Mouse (Mus musculus): Measurements from ENCODE around the gene Acaca.

Acaca gene

DNA sequence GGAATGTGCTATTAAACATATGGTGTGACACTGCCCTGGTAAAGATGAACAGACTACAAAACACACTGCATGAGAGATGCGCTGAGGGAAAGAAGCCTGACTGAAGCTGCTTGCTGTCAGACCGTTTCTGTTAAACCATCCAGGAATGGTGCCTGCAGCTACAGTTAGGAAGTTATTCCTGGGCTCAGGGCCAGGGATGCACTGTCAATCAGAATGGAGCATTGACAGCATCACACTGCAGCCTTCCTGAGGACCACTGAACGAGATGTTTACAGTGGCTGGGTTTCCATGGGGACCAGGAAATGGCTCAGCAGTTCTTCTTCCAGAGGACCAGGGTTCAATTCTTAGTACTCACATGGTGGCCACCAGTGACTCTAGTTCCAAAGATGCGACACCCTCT is 280.9 kb downstream of the Acaca start:
- no peak for DNase-seq

DNA sequence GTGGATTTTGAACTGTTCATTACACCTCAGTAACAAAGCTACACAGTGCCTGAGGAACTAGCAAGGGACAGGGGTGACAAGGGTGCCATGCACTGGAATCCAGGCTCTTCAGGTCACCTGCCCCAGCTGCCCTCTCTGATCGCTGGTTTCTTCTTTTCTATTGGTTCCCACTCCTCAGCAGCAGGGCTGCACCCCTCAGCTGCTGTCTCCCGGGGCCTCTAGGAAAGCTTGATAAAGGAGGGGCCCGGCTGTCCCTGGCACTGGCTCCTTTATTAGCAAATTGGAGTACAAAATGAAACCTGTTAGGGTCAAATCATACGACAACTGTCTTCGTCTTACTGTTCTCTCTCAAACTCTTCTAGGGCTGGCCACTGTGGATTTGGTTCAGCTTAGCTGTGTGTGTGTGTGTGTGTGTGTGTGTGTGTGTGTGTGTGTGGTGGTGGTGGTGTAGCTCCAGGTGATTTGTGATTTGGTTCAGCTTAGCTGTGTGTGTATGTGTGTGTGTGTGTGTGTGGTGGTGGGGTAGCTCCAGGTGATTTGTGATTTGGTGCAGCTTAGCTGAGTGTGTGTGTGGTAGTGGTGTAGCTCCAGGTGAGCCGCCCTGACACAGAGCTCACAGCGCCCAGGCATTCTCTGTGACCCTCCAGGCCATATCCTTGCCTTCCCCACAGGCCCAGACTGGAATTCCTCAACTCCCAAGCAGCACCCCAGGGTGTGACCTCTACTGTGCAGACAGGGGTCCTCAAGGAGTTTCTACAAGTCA is 281.6 kb downstream of the Acaca start:
- DNase-seq, result no peak

DNA sequence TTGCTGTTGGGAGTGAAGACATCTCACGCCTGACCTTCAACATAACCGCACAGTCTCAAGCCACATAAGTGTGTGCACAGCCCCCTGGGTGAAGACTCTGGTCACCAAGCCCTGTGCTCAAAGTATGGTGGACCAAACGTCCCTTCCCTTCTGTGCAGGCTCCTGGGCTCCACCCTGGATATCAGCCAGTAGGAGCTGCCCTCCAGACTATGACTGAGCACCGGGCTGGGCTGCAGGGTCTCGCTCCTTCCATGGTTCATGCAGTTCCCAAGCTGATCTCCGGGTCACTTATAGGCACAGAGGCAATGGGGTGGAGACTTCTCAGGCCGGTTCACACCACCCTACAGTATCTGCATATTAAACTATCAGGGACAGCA is 282.2 kb downstream of the Acaca start:
- no peak for DNase-seq

DNA sequence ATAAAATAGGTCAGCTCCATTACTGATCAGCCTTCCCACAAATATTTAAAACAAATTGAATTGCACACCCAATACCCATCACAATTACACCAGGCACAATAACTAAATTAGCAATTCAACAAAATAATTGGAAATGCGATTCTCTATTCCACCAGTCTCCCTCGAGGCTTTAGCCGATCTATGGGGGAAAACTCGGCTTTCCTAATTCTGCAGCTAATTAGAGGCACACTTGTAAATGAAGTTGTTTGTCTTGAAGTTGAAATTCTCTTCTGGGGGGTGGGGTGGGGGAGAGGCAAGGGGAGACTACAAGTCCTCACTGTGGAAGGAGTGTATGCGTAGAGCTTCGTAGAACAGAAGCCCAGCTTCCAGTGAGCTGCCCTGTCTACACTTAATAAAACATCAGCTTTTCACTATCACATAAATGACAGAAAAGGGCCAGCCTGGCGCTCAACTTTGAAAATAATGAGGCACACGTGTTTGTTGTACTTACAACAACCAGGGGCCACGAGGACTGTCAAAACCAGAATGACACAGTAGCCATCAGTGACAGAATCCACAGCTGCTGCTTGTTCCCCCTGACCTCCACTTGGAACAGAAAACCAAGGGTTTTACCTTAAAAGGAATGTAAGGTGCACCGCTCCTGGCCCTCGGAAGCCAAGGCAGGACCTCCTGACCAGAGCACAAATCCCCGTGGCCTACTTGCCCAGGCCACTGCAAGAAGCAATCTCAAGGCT is 282.9 kb downstream of the Acaca start:
- no peak for DNase-seq

DNA sequence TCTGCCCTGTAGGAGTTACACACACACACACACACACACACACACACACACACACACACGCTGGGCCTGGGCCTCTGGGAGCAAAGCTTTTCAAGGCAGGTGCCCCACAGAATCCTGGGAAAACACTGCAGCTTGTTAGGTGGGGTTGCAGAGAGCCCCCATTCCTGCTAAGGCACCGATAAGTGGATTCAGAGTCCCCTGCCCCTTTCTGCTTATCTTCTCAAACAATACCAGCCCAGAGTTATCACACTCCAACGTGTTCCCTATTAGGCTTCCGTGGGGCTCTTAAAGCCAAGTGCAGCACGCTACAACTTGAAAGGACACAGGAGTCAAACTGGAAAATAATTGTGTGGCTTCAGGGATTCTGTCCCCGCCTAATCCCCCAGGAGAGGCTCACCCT is 283.6 kb downstream of the Acaca start:
- DNase-seq, result no peak

DNA sequence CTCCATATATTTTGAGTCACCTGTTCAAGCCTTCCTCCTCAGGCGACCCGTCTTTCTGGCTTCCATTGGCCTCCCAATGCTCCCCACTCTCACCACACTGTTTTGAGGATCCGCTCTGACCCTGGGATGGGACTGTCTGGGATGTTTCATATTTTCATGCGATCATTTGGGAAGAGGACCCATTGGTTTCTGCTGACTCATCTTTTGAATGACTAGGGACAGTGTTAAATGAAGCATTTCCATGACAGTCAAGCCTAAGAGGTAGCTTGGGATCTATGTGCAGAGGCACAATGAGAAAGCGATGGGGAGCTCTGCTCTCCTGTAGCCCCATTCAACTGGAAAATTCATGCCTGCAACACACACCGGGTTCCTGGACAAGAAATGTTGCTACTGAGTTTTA is 291.3 kb downstream of the Acaca start:
- no peak for DNase-seq

DNA sequence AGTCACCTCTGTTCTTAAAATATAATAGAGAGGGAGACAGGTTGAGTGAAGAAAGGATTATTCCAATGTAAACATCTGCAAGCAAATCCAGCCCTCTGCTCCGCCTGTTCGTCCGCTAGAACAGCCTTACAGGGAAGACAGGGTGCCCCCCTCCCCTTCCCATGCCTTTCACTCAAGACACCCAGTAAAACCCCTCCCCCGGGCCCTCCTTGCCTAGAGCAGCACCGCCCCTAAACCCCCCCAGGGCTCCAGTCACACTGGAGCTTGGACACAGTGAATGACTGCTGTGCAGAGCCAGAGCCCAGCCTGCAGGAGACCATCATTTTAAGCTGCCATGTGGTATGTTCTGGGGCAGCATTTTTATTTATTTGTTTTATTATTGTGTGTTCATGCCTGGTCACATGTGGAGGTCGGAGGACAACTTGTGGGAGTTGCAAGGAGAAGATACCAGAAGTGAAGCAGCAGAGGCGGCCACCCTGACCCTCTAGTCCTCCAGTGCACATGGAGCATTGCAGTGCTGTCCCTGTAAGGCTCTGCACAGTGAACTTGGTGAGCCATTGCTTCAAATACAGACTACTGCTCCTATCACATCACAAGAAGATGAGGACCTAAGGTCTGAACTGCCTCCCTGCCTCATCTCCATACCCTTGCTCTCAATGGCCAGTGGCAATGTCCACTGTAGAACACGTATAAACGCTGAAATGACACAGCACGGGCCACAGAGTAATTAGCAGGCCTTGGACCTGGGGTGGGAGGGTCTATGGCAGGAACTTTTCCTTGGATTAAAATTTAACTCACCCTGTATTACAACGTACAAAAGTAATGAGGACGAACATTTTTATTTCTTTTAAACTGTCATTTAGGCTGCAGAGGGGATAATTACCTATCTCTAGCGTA is 296.5 kb downstream of the Acaca start:
- DNase-seq, result no peak

DNA sequence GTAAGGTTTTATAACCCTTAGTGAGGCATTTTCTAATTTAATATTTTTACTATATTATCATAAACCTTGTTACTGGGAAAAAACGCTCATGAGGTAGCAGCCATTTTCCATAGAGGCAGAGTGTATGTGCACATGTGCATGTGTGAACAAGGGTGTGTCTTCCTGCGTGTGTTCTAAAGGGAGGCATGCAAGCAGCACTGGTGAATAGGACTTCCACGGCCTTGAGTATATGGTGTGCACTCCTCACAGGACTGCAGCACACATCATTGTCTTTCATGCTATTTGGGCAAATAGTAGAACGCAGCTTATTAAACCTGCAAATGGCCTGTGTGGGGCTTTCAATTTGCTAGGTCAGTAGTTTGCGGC is 297.1 kb downstream of the Acaca start:
- DNase-seq, result no peak

DNA sequence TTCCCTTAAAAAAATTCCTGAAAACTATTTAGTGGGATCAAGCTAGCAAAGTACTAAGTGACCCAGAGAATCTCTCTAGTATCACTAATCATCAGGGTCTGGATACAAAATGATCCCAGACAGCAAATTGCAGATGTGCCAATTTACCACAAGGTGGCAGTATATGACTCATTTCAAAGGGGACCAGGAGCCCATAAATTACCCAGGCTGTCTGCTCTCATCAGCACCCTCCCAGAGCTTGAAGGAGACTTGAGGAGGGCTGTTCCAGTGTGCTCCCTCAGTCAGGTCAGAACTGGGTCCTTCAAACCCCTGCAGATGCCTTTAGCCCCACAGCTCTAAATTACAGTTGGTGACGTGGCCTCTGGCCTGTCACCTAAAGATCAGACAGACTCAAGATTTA is 300.1 kb downstream of the Acaca start:
- peak in 1 of 2 experiments; percentile 11 for DNase-seq

DNA sequence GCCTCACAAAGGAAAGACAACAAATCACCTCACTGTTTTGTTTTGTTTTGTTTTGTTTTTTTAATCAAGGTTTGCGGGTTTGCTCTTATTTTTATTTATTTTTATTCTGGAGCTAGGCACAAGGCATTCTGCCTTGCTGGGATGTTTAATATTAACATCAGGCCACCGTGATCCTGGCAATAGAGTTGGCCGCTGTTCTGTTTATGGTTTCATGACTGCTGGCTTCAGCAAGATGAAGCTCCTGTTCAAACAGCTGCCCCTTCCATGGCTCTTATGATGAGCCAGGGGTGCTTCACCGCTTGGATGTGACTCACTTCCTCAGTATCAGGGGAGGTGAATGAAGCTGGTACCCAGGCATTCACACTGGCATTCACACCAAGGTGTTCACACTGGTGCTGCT is 300.9 kb downstream of the Acaca start:
- DNase-seq, result no peak

DNA sequence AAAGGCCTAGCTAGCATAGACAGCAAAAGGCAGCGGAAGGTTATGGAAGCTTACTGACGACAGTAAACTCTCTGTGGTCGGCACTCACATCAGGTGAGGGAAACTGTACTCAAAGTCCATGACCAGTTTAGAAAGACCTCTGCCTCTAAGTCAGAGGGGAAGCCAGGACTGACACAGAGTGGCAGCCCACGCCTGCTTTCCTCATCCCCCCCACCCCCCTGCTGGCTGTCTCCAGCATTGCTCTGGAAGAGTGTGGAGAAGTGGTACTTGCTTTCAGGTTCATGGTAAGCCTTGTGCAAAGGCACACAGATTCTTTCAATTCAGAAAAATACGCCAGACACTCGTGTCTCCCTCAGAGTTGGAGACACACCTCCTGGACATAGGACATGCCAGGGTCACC is 305.4 kb downstream of the Acaca start:
- DNase-seq, result no peak

DNA sequence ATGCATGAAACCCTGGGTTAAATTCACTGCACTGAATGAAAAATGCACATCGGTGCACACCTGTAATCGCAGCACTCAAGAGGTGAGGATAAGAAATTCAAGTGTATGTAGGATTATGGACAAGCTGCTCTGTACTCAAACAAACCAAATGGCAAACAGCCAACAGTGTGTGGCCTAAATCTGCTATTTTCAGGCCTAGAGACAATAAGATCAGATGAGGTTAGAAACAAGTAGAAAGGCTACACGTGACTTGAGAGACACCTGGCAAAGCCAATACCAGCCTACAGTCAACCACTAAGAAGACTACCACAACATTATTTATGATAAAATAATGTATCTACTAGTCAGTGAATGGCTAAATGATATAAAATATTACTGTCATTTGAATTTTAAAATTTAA is 310.9 kb downstream of the Acaca start:
- no peak for DNase-seq

DNA sequence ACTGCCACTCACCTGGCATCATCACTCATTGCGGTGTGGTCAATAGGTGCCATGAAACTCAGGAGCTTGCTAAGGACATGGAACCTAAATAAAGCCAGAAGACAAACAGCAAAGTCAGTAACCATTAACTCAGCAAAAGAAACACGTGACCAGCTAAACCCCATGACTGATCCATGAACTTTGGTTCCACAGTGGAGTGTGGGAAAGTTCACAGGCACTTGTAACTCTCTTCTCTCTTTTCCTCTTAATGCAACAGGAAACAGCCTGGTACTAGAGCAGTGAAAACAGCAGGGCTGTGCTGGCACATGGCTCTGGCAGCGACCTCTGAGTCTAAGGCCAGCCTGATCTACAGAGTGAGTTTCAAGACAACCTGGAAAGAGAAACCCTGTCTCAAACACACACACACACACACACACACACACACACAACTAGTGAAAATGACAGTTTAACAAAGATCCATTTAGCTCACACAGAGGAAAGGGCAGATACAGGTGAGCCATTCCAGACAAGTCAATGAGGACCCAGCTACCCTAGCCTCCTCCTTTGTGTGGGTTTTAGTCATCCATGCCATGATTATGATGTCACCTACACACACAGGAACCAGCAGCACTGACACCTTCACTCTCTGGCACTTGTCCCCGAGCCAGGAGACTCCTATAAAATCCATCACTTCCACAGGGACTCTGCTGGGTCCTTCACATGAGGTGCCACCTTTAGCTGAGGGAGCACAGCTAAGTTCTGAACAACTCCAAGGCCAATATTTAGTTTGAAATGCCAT is 313.3 kb downstream of the Acaca start:
- DNase-seq, result no peak

Data from lung, postnatal 4 days (tissue).